ENCODE assay signal across 8 mouse cellular contexts in genomic region chr7:78568411-78569254, GRCm38 (mm10).
DNase-seq lines count a peak whose midpoint lies in the region; ATAC-seq lines count a peak whose summit lies in the region.

No protein-coding gene starts in this region.

- 14% methylated on average over 16 of the region's 16 CpGs for WGBS in forebrain, embryonic 16.5 days
- WGBS in hindbrain, embryonic 13.5 days = 18% methylated on average over 16 of the region's 16 CpGs
- 17% methylated on average over 16 of the region's 16 CpGs for WGBS in midbrain, embryonic 11.5 days

- H3K4me1 ChIP-seq in forebrain, embryonic 16.5 days (replicated peaks; ENCODE audit: control insufficient read depth, insufficient read depth, low read length) = peaks cover 28% of the 10 kb centered on the region
- peaks cover 38% of the 10 kb centered on the region for H3K4me1 ChIP-seq in hindbrain, embryonic 13.5 days (replicated peaks)
- no peaks in the 10 kb centered on the region for H3K4me1 ChIP-seq in midbrain, embryonic 11.5 days (ENCODE audit: control insufficient read depth, insufficient read depth, low read length)

- H3K36me3 ChIP-seq in forebrain, embryonic 16.5 days (ENCODE audit: control insufficient read depth, insufficient read depth) = no peaks in the 10 kb centered on the region
- H3K36me3 ChIP-seq in hindbrain, embryonic 13.5 days = no peaks in the 10 kb centered on the region
- no peaks in the 10 kb centered on the region for H3K36me3 ChIP-seq in midbrain, embryonic 11.5 days (ENCODE audit: control insufficient read depth, insufficient read depth, low read length)

- DNase-seq in layer of hippocampus, adult 18-20 months (ENCODE audit: low spot score in 2 of 2) = peak; percentile 66 to 80
- no peak for DNase-seq in layer of hippocampus, adult 9-10 months (ENCODE audit: low spot score)
- DNase-seq in cerebellum, adult 18-20 months = peak; percentile 90 to 91
- DNase-seq in layer of hippocampus, postnatal 36 days = peak; percentile 64 to 68
- peak; percentile 95 for DNase-seq in midbrain, embryonic 11.5 days (ENCODE audit: low spot score, missing footprints)
- peak; percentile 19 for DNase-seq in skeletal muscle tissue, adult 2 months (ENCODE audit: low read depth, low spot score)

- no peaks in the 10 kb centered on the region for H3K9me3 ChIP-seq in forebrain, embryonic 16.5 days (ENCODE audit: control insufficient read depth, low read length)
- no peaks in the 10 kb centered on the region for H3K9me3 ChIP-seq in hindbrain, embryonic 13.5 days
- no peaks in the 10 kb centered on the region for H3K9me3 ChIP-seq in midbrain, embryonic 11.5 days (ENCODE audit: control insufficient read depth, low read length)

- H3K27ac ChIP-seq in forebrain, embryonic 16.5 days (ENCODE audit: low read length) = no peak overlapping the region
- H3K27ac ChIP-seq in hindbrain, embryonic 13.5 days = no peak overlapping the region
- H3K27ac ChIP-seq in midbrain, embryonic 11.5 days (ENCODE audit: low read depth, low read length) = no peak overlapping the region

- H3K27me3 ChIP-seq in forebrain, embryonic 16.5 days (replicated peaks; ENCODE audit: control insufficient read depth, insufficient read depth, low read length) = no peaks in the 10 kb centered on the region
- no peaks in the 10 kb centered on the region for H3K27me3 ChIP-seq in hindbrain, embryonic 13.5 days
- no peaks in the 10 kb centered on the region for H3K27me3 ChIP-seq in midbrain, embryonic 11.5 days (ENCODE audit: control insufficient read depth, insufficient read depth, low read length)

- peak overlapping the region; percentile 24; the same call in 1 of the 2 replicates for H3K4me3 ChIP-seq in forebrain, embryonic 16.5 days (replicated peaks; ENCODE audit: low read length)
- peak overlapping the region; percentile 16 for H3K4me3 ChIP-seq in hindbrain, embryonic 13.5 days
- peak overlapping the region; percentile 14; the same call in 1 of the 2 replicates for H3K4me3 ChIP-seq in midbrain, embryonic 11.5 days (ENCODE audit: low read depth, low read length)

- H3K9ac ChIP-seq in forebrain, embryonic 16.5 days (replicated peaks; ENCODE audit: low read depth, low read length) = peak overlapping the region; percentile 46; the same call in 1 of the 2 replicates
- peak overlapping the region; percentile 61; the same call in 1 of the 2 replicates for H3K9ac ChIP-seq in hindbrain, embryonic 13.5 days
- H3K9ac ChIP-seq in midbrain, embryonic 11.5 days (ENCODE audit: low read length) = peak overlapping the region; percentile 31; the same call in 1 of the 2 replicates

- H3K4me2 ChIP-seq in forebrain, embryonic 16.5 days (ENCODE audit: low read length) = peak overlapping the region; percentile 45
- peak overlapping the region; percentile 47 for H3K4me2 ChIP-seq in hindbrain, embryonic 13.5 days
- H3K4me2 ChIP-seq in midbrain, embryonic 11.5 days = peak overlapping the region; percentile 35

- ATAC-seq in forebrain, embryonic 16.5 days = peak; percentile 68
- peak; percentile 69 for ATAC-seq in hindbrain, embryonic 13.5 days (ENCODE audit: low FRiP score)
- peak; percentile 73 for ATAC-seq in midbrain, embryonic 11.5 days (ENCODE audit: low FRiP score)
